Comparison of ENCODE assay signal across 22 mouse cellular contexts in the genomic region with DNA sequence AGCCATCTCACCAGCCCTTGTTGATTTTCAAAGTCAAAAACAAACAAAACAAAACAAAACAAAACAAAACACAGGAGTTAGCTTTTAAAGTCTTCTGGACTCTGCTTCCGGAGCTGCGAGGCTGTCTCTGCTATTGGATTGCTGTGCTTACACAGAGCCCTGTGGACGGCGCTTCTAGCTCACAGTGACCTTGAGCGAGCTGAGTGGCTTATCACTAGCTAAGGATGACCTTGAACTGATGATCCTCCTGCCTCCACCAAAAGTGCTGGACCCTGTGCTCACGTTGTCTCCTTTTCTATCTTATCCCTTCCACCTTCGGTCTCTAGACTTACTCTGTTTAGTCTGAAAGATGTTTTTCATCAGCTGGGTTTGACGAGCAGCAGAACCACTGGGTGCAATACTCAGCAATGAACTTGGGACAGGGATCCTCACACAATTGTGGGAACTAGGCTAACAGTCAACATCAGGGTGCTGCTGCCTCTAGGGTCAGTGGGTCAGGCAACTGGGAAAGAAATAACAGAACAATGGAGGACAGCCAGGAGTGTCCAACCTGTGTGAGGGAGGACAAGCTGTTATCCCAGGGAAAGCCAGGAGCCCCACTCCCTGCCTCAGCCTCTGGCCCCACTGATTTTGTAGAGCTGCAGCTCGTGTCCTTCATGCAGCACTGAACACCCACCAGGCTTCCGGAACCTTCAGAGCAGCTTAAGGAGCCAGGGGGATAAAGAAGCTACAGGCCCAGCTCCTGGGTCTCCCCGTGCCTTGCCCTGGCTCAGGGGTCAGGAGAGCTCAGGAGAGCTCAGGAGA.
DNase-seq lines count a peak whose midpoint lies in the region; ATAC-seq and TF ChIP-seq lines count a peak whose summit lies in the region.
"Had no signal": no experiment of that assay in that cellular context is flagged by ENCODE, and none has a peak within 500 bp of the region (broad histone marks: within the 10 kb centered on the region; RNA-seq: fewer than 3 reads in every experiment).

No protein-coding gene starts in this region.

- no peak for TF ChIP-seq CTCF in heart, postnatal 0 days (IDR thresholded peaks at IDR 0.05; ENCODE audit: low read depth)

- H3K4me1 ChIP-seq in heart, embryonic 13.5 days: peaks cover 10% of the 10 kb centered on the region
- H3K4me1 ChIP-seq in heart, postnatal 0 days (ENCODE audit: control insufficient read depth, insufficient read depth): no peaks in the 10 kb centered on the region
- H3K4me1 ChIP-seq: hindbrain, embryonic 15.5 days; limb, embryonic 15.5 days; neural tube, embryonic 12.5 days had no signal

- H3K4me3 ChIP-seq in heart, embryonic 13.5 days: no peak overlapping the region
- no peak overlapping the region for H3K4me3 ChIP-seq in heart, postnatal 0 days (ENCODE audit: low read depth, low read length)
- H3K4me3 ChIP-seq: erythroblast, embryonic 14.5 days; hindbrain, embryonic 15.5 days; limb, embryonic 15.5 days; megakaryocyte, embryonic 14.5 days; neural tube, embryonic 12.5 days had no signal

- no peak overlapping the region for H3K4me2 ChIP-seq in heart, embryonic 13.5 days
- no peak overlapping the region for H3K4me2 ChIP-seq in heart, postnatal 0 days (ENCODE audit: low read depth, low read length)
- H3K4me2 ChIP-seq: hindbrain, embryonic 15.5 days; limb, embryonic 15.5 days; neural tube, embryonic 12.5 days had no signal

- H3K9ac ChIP-seq in heart, embryonic 13.5 days: 0 out of 2 replicates have a peak overlapping the region, but pooled peaks have one; percentile 5
- no peak overlapping the region for H3K9ac ChIP-seq in heart, postnatal 0 days (replicated peaks; ENCODE audit: low read depth, low read length)
- H3K9ac ChIP-seq: hindbrain, embryonic 15.5 days; limb, embryonic 15.5 days; neural tube, embryonic 12.5 days had no signal

- 0 out of 2 replicates have a peak, but pooled peaks have one; percentile 31 for ATAC-seq in heart, embryonic 13.5 days (ENCODE audit: extremely low read depth, insufficient number of reproducible peaks, low FRiP score, low TSS enrichment)
- ATAC-seq in heart, postnatal 0 days (ENCODE audit: insufficient read depth, low read depth): no peak
- ATAC-seq: midbrain, embryonic 16.5 days had no signal

- H3K9me3 ChIP-seq in heart, embryonic 13.5 days: no peaks in the 10 kb centered on the region
- H3K9me3 ChIP-seq in heart, postnatal 0 days (replicated peaks; ENCODE audit: control insufficient read depth, low read length): no peaks in the 10 kb centered on the region
- H3K9me3 ChIP-seq: hindbrain, embryonic 15.5 days; limb, embryonic 15.5 days; megakaryocyte, embryonic 14.5 days; neural tube, embryonic 12.5 days had no signal

- no peaks in the 10 kb centered on the region for H3K27me3 ChIP-seq in heart, embryonic 13.5 days (replicated peaks)
- H3K27me3 ChIP-seq in heart, postnatal 0 days (ENCODE audit: control insufficient read depth, insufficient read depth, low read length): no peaks in the 10 kb centered on the region
- H3K27me3 ChIP-seq: hindbrain, embryonic 15.5 days; limb, embryonic 15.5 days; neural tube, embryonic 12.5 days had no signal

- 46% methylated on average over 11 of the region's 11 CpGs for WGBS in heart, embryonic 13.5 days
- WGBS in heart, postnatal 0 days: 56% methylated on average over 11 of the region's 11 CpGs

- TF ChIP-seq EP300 in heart, postnatal 0 days (IDR thresholded peaks at IDR 0.05; ENCODE audit: low read depth): no peak

- H3K27ac ChIP-seq in heart, embryonic 13.5 days (replicated peaks): peak overlapping the region; percentile 60
- H3K27ac ChIP-seq in heart, postnatal 0 days (ENCODE audit: low read depth): peak overlapping the region; percentile 22
- H3K27ac ChIP-seq: hindbrain, embryonic 15.5 days; limb, embryonic 15.5 days; neural tube, embryonic 12.5 days had no signal

- peak; percentile 23 for DNase-seq in adrenal gland, postnatal 14 days
- no peak for DNase-seq in adrenal gland, adult 18-20 months (ENCODE audit: low spot score in 2 of 2)
- no peak for DNase-seq in heart, postnatal 4 days
- peak; percentile 44 for DNase-seq in ZHBTc4 (ENCODE audit: low read depth, low spot score)
- DNase-seq in heart, postnatal 0 days (ENCODE audit: low spot score): no peak
- DNase-seq in kidney, adult 8-10 months: no peak
- no peak for DNase-seq in urinary bladder, postnatal 36 days (ENCODE audit: low spot score in 2 of 2)
- DNase-seq: adrenal gland, postnatal 25 days; cerebellum, postnatal 14 days; kidney, adult 11 months; kidney, postnatal 14 days; layer of hippocampus, adult 9-11 months; lung, postnatal 10 days; retina, postnatal 1 day; thymus, postnatal 25 days had no signal

- H3K36me3 ChIP-seq in heart, embryonic 13.5 days: no peaks in the 10 kb centered on the region
- H3K36me3 ChIP-seq in heart, postnatal 0 days (replicated peaks; ENCODE audit: control insufficient read depth, insufficient read depth, low read length): no peaks in the 10 kb centered on the region
- H3K36me3 ChIP-seq: hindbrain, embryonic 15.5 days; limb, embryonic 15.5 days; neural tube, embryonic 12.5 days had no signal

Comparison
In these comparisons a context has a peak if more than half of its experiments do, and no peak if none do; other contexts are left out.
1. DNase-seq: peak in adrenal gland, postnatal 14 days (single experiment) and ZHBTc4 (single experiment); none in adrenal gland, adult 18-20 months (0 of 2), heart, postnatal 4 days (single experiment), heart, postnatal 0 days (single experiment), kidney, adult 8-10 months (0 of 2) and urinary bladder, postnatal 36 days (0 of 2).